Mouse (Mus musculus) testis, adult 2 months (tissue): ENCODE measurements around the gene Pde11a.

Experiments
- CTCF ChIP-seq: fragments of 200-500 bp; IDR thresholded peaks from 2 replicates; pipeline ENCODE4 v1.5.1; 2012; ENCODE audit warnings: low read depth, mild to moderate bottlenecking, inconsistent platforms, low read length, moderate library complexity; ENCODE audit not compliant: control insufficient read depth, insufficient read depth, insufficient replicate concordance
- POLR2A ChIP-seq: fragments of 200-500 bp; IDR thresholded peaks from 2 replicates; pipeline ENCODE4 v1.6.1; 2012; ENCODE audit warnings: low read depth, mild to moderate bottlenecking, inconsistent platforms, low read length, moderate library complexity; ENCODE audit not compliant: control insufficient read depth

GRCm38 (mm10) chr2:76087170-76087569, 251.4 kb downstream of the Pde11a start:
- no peak for TF ChIP-seq CTCF
- TF ChIP-seq POLR2A = no peak
